Comparison of ENCODE assay signal across 18 mouse cellular contexts in the genomic region with DNA sequence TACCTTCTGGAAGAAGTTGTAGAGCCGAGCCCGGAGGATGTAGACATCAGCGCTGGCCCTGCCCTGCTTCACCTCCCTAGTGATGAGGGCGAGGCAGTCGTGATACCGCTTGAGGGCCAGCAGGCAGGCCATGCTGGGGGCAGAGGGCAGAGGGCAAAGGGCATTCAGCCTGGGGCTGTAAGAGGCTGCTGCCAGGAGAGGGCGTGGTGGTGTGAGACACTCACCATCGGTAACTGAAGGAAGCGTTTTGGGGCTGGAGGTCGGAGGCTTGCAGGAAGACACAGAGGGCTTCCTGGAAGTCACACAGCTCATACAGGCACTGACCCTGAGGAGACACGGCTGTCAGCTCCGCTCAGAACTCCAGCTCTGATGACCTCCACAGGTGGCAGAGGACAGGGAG. TPM values are rescaled to one million over a fixed set of nuclear protein-coding genes. Genes with fewer than 3 reads are reported as not detected.
DNase-seq lines count a peak whose midpoint lies in the region; ATAC-seq lines count a peak whose summit lies in the region.
"Had no signal": no experiment of that assay in that cellular context is flagged by ENCODE, and none has a peak within 500 bp of the region (broad histone marks: within the 10 kb centered on the region; RNA-seq: fewer than 3 reads in every experiment).

No protein-coding gene starts in this region.

- no peak overlapping the region for H3K4me3 ChIP-seq in hindbrain, embryonic 10.5 days
- no peak overlapping the region for H3K4me3 ChIP-seq in hindbrain, embryonic 13.5 days
- H3K4me3 ChIP-seq: myocyte had no signal

- no peaks in the 10 kb centered on the region for H3K9me3 ChIP-seq in hindbrain, embryonic 10.5 days
- H3K9me3 ChIP-seq in hindbrain, embryonic 13.5 days, result no peaks in the 10 kb centered on the region

- peak overlapping the region; percentile 1; the same call in 1 of the 2 replicates for H3K27ac ChIP-seq in hindbrain, embryonic 10.5 days
- no peak overlapping the region for H3K27ac ChIP-seq in hindbrain, embryonic 13.5 days

- peaks cover 71% of the 10 kb centered on the region for H3K4me1 ChIP-seq in hindbrain, embryonic 10.5 days (replicated peaks)
- peaks cover 34% of the 10 kb centered on the region for H3K4me1 ChIP-seq in hindbrain, embryonic 13.5 days (replicated peaks)

- DNase-seq in hindbrain, embryonic 10.5 days (ENCODE audit: low spot score), result no peak
- DNase-seq in CD4-positive helper T cell, adult 2 months (ENCODE audit: low read depth, low spot score), result peak; percentile 52
- DNase-seq in induced T-regulatory cell, adult 2 months (ENCODE audit: low read depth), result peak; percentile 71
- peak; percentile 37 for DNase-seq in liver
- DNase-seq in heart, postnatal 14 days, result no peak
- no peak for DNase-seq in gastrocnemius, postnatal 4 days (ENCODE audit: low spot score in 2 of 2)
- no peak for DNase-seq in layer of hippocampus, postnatal 10 days (ENCODE audit: low spot score in 2 of 2)
- DNase-seq: adrenal gland, adult 8-10 months; B cell, adult 2 months; cerebellum, postnatal 36 days; forebrain, postnatal 0 days; gastrocnemius, postnatal 10 days; layer of hippocampus, postnatal 36 days; right cerebral cortex, postnatal 4 days had no signal

- intact Hi-C loops in heart, postnatal 14 days (cut with DNase I), result no loop called here

- no peak overlapping the region for H3K9ac ChIP-seq in hindbrain, embryonic 13.5 days
- H3K9ac ChIP-seq: forebrain, postnatal 0 days had no signal

- WGBS in hindbrain, embryonic 10.5 days, result 24% methylated on average over 12 of the region's 12 CpGs
- 37% methylated on average over 12 of the region's 12 CpGs for WGBS in hindbrain, embryonic 13.5 days

- ATAC-seq in hindbrain, embryonic 13.5 days (ENCODE audit: low FRiP score), result no peak
- ATAC-seq: forebrain, postnatal 0 days; hindbrain, embryonic 16.5 days; Patski had no signal

- peaks cover 14% of the 10 kb centered on the region for H3K27me3 ChIP-seq in hindbrain, embryonic 10.5 days (ENCODE audit: insufficient read depth, poor library complexity, severe bottlenecking)
- peaks cover 8% of the 10 kb centered on the region for H3K27me3 ChIP-seq in hindbrain, embryonic 13.5 days
- H3K27me3 ChIP-seq: Patski had no signal

- H3K4me2 ChIP-seq in hindbrain, embryonic 13.5 days, result no peak overlapping the region

- no peaks in the 10 kb centered on the region for H3K36me3 ChIP-seq in hindbrain, embryonic 10.5 days
- no peaks in the 10 kb centered on the region for H3K36me3 ChIP-seq in hindbrain, embryonic 13.5 days

RNA-seq across cellular contexts. Expression of a gene that starts 3.5 kb away (rescaled TPM):
- polyA plus RNA-seq in hindbrain, embryonic 10.5 days (2016; fragmentation: Nextera tagmentation; extraction: Ambion mirVana), result 0.31 and 0.73 TPM in 2 replicates
- polyA plus RNA-seq in hindbrain, embryonic 13.5 days (2015; fragmentation: Nextera tagmentation; extraction: Ambion mirVana), result 0.56 and 1.8 TPM in 2 replicates
- total RNA-seq in heart, postnatal 14 days (2021), result under 1 TPM; 0.07 to 0.24 TPM
- not detected for total RNA-seq in gastrocnemius, postnatal 4 days (2021)
- total RNA-seq in layer of hippocampus, postnatal 10 days (2021), result under 1 TPM; 0.71 to 0.94 TPM

RNA-seq across cellular contexts. Expression of a gene that starts 3.7 kb away (rescaled TPM):
- polyA plus RNA-seq in hindbrain, embryonic 10.5 days (2016; fragmentation: Nextera tagmentation; extraction: Ambion mirVana), result 5.7 and 7.2 TPM in 2 replicates
- polyA plus RNA-seq in hindbrain, embryonic 13.5 days (2015; fragmentation: Nextera tagmentation; extraction: Ambion mirVana), result 4.5 and 5.1 TPM in 2 replicates
- total RNA-seq in heart, postnatal 14 days (2021), result 1 to 10 TPM; 2.9 to 3.7 TPM
- total RNA-seq in gastrocnemius, postnatal 4 days (2021), result 1 to 10 TPM; 2.0 to 3.2 TPM
- total RNA-seq in layer of hippocampus, postnatal 10 days (2021), result 10 to 100 TPM in 1 of 2 experiments, 1 to 10 TPM in 1; 5.4 to 11.5 TPM

RNA-seq across cellular contexts. Expression of a gene that starts 12.3 kb away (rescaled TPM):
- 1.1 and 1.2 TPM in 2 replicates for polyA plus RNA-seq in hindbrain, embryonic 10.5 days (2016; fragmentation: Nextera tagmentation; extraction: Ambion mirVana)
- 1.0 and 1.5 TPM in 2 replicates for polyA plus RNA-seq in hindbrain, embryonic 13.5 days (2015; fragmentation: Nextera tagmentation; extraction: Ambion mirVana)
- total RNA-seq in heart, postnatal 14 days (2021), result under 1 TPM; 0.17 to 0.24 TPM
- total RNA-seq in gastrocnemius, postnatal 4 days (2021), result not detected
- total RNA-seq in layer of hippocampus, postnatal 10 days (2021), result under 1 TPM; 0.75 to 0.76 TPM
- total RNA-seq: adrenal gland, adult 8-10 months; gastrocnemius, postnatal 10 days had no signal

RNA-seq across cellular contexts. Expression of a gene that starts 14.9 kb away (rescaled TPM):
- 56.9 and 61.6 TPM in 2 replicates for polyA plus RNA-seq in hindbrain, embryonic 10.5 days (2016; fragmentation: Nextera tagmentation; extraction: Ambion mirVana)
- polyA plus RNA-seq in hindbrain, embryonic 13.5 days (2015; fragmentation: Nextera tagmentation; extraction: Ambion mirVana), result 54.2 and 54.4 TPM in 2 replicates
- total RNA-seq in heart, postnatal 14 days (2021), result 10 to 100 TPM; 10.7 to 12.1 TPM
- 10 to 100 TPM; 17.8 to 22.4 TPM for total RNA-seq in gastrocnemius, postnatal 4 days (2021)
- total RNA-seq in layer of hippocampus, postnatal 10 days (2021), result 10 to 100 TPM; 28.9 to 32.9 TPM

RNA-seq across cellular contexts. Expression of a gene that starts 31.1 kb away (rescaled TPM):
- 1.3 and 1.7 TPM in 2 replicates for polyA plus RNA-seq in hindbrain, embryonic 10.5 days (2016; fragmentation: Nextera tagmentation; extraction: Ambion mirVana)
- polyA plus RNA-seq in hindbrain, embryonic 13.5 days (2015; fragmentation: Nextera tagmentation; extraction: Ambion mirVana), result 3.3 and 3.7 TPM in 2 replicates
- total RNA-seq in heart, postnatal 14 days (2021), result not detected
- total RNA-seq in gastrocnemius, postnatal 4 days (2021), result not detected
- 1 to 10 TPM; 2.1 to 3.2 TPM for total RNA-seq in layer of hippocampus, postnatal 10 days (2021)
- total RNA-seq: adrenal gland, adult 8-10 months; gastrocnemius, postnatal 10 days had no signal
- polyA plus RNA-seq: myocyte, Patski had no signal

Comparison
In these comparisons a context has a peak if more than half of its experiments do, and no peak if none do; other contexts are left out.
1. DNase-seq: peak in CD4-positive helper T cell, adult 2 months (single experiment), induced T-regulatory cell, adult 2 months (single experiment) and liver (single experiment); none in hindbrain, embryonic 10.5 days (single experiment), heart, postnatal 14 days (0 of 2), gastrocnemius, postnatal 4 days (0 of 2) and layer of hippocampus, postnatal 10 days (0 of 2).